Mouse (Mus musculus): ENCODE data around the gene Efemp2.

Efemp2 gene

DNA sequence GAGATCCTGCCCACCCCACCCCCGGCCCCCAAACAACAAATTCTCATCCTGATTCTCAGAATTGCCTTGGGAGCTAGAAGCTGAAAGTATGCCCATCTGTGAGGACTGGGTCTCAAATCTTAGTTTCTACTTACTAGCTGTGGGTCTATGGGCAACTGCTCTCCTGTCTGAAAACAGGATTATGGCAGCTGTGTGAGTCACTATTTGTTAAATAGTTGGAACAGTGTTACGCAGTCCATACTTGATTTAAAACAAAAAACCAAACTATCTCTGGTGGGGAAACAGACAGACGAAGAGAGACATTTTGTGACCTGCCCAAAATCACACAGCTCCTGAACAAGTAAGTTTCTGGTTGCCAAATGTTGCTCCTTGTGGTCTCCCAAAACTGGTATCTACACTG, 24.1 kb upstream of the Efemp2 start:
- no peak for DNase-seq (ENCODE audit: extremely low read depth, insufficient read length, low spot score)

DNA sequence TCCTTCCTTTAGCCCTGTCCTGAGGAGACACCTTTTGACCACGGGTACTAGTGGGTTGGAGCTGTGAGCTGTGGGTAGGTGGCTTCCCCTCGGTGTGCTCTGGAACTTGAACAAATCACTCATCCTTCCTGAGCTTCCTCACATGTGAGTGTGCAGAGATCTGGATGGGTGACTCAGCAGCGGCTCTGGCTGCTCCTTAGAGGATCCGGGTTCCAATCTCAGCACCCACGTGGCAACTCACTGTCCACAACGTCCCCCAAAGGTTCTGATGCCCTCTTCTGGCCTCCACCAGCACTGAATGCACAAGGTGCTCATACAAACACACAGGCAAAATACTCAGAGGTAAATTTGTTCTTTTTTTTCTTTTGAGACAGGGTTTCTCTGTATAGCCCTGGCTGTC, 22.0 kb upstream of the Efemp2 start:
- DNase-seq (ENCODE audit: extremely low read depth, insufficient read length, low spot score): peak; percentile 57

DNA sequence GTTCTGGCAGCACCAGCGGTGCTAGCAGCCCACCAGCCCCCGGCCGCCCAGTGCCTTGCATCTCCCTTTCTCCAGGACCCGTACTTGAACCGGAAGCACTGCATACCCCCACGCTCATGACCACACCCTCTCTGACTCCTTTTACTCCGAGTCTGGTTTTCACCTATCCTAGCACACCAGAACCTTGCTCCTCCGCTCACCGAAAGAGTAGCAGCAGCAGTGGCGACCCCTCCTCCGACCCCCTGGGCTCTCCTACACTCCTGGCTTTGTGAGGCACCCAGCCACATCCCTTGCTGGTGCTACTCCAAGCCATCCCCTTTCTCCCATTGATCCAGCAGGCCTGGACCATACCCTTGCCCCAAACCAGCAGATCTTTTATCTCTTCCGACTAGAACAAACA, 18.7 kb upstream of the Efemp2 start:
- DNase-seq (ENCODE audit: extremely low read depth, insufficient read length, low spot score): peak; percentile 47

DNA sequence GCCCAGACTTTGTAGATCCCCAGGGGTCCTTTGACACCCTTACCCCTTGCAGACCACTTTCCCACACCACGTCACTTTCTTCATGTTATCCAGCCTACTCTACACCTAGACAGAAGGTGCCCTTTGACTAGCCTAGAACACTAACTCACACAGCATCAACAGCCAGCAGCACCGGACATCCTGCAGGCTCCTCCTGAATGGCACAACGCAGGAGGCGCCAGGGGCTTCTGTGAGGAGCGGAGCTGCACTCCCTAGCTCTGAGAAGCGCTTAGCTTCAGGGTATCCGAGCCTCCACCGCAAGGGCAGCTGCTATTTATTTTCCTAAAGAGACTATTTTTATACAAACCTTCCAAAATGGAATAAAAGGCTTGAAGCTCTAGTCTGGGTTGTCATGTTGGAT, 18.2 kb upstream of the Efemp2 start:
- no peak for DNase-seq (ENCODE audit: extremely low read depth, insufficient read length, low spot score)

DNA sequence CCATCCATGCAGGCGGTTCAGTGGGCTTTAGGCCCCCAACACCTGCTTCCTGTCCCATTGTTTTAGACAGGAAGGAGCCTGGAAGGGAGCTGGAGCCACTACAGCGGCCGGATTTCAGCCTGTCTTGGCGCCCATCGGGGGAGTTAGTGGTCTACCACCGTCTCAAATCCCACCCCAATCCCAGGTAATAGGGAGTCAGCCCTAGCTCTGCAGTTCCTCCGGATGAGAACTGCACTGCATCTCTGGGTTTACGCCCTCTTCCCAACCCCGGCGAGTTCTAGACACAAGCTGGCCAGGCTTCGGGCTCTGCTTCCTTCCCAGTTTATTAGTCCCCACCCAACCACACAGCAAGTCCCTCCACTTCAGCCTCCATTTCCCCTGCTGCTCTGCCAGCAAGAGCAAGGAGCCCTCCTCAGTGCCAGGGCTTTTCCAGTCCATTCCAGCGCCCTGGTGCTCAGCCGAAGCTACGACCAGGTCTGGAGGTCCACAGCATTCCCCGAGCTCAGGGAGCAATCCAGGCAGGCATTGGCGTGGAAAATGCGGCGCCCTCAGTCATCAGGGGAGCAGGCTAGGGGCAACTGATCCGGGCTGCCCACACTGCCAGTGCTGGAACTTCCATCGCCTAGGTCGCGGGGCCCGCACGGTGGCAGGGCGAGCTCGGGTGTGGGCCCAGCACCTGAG, 17.4 kb upstream of the Efemp2 start:
- no peak for DNase-seq (ENCODE audit: extremely low read depth, insufficient read length, low spot score)

DNA sequence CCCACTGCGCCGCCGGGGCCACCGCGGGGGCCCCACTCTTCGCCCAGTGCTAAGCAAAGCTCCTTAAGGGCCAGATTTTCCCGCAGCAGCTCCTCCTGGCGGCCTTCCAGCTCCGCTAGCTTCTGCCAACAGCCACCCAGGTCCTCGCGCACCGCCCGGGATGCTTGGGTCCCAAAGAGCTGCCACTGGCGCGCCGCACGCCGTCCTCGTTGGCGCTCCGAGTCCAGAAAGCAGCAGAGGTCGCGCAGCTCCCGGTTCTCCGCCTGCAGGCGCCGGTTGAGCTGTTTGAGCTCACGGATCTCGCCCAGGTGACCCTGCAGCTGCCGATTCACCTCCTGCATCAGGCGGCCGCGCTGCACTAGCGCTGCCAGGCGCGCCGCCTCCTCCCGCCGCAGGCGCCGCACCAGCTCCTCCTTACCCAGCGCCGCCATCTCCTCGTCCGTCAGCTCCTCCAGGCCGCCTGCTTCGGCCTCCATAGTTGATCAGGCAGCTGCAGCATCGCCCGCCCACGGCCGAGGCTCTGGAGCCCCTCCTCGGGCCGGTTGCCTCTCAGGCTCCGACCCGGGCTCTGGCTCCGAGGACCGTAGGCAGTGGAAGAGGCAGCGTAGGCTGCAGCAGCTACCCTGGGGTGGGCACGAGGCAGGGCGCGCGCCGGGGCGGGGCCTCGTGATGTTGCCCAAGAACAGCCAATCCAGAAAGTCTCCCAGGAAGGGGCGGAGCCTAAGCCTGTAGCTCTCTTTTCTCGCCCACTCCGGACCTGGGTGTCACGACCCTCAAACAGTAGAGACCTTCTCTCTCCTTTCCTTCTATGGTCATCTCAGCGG, 16.6 kb upstream of the Efemp2 start:
- DNase-seq (ENCODE audit: extremely low read depth, insufficient read length, low spot score): peak; percentile 91

DNA sequence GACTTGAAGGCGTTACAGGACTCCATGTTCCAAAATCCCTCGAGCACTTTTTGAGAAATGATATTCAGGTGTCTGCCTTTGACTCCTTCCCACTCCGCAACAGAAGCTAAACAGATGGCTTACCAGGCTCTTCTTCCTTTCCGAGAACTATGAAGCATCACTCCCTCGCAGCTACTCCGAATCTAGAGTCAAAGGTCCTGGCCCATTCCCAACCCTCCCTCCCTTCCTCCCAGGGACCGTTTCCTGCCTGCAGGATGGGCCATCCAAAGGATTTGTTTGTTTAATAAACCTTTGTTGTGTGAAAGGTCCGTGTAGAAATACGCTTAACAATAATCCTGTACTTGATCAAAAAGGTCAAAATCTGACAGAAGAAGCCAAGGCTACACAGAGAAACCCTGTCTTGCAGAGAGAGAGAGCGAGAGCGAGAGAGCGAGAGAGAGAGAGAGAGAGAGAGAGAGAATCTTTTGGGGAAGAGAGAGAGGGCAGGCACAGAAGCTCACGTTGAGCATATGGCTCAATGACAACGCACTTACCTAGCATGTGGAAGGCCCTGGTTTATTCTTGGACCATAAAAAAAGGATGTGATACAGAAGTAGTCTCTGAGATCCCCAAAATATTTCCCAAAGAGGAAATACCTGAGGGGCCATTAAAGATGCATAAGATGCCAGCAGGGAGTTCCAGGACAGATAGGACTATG, 15.9 kb upstream of the Efemp2 start, which contains the start of gene Ccdc85b:
TSS of gene Ccdc85b (minus strand) at position 149 of the 697 bp plus-strand sequence.
- no peak for DNase-seq (ENCODE audit: extremely low read depth, insufficient read length, low spot score)

DNA sequence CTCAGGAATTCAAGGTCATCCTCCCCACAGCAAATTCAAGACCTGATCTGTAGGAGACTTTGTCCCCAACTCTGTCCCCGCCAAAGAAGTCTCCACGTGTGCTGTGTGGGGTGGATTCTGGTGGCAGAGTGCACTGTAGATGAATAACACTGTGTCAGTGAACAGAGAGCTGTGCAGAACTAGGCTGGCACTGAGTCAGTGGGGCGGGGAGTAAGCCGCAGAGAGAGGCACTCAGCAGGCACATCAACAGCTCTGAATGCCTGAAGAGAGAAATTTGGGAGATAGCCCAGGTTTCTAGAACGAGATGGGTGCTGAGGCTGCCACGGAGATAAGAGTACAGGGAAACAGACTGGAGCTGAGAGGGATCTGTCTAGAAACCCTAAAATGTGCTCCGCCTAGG, 14.7 kb upstream of the Efemp2 start:
- no peak for DNase-seq (ENCODE audit: extremely low read depth, insufficient read length, low spot score)

DNA sequence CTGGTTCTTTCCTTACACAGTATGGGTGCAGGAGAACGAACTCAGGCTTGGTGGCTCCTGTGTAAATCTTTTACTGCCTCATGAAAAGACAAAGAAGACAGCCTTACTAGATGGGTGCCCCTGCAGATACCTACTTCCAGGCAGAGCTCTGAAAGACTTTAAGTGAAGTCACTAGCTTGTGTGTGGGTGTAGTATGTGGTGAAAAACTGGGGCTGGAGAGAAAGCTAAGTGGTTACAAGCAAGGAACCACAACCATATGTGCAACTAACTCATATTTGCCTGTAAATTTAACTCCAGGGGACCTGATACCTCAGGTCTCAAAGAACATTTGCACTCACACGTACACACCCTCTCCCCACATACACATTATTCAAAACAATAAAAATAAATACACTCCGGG, 13.9 kb upstream of the Efemp2 start:
- no peak for DNase-seq (ENCODE audit: extremely low read depth, insufficient read length, low spot score)

DNA sequence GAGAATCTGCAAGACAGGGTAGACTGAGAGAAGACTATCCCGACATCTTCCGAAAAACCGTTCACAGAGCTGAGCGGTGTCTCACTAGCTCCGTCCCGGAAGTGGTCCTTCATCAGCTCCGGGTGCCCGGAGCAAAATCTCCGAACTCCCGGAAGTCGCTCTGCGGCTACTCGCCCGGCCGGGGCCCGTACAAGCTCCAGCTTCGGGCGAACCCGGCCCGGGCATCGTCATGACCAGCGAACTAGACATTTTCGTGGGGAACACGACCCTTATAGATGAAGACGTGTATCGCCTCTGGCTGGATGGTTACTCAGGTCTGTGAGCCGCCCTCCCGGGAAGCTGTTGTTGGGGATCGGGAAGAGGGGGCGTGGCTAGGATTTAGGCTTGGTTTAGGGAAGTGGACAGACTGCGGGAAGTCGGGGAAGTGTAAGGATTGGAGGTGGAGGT, 13.3 kb upstream of the Efemp2 start, which contains the start of gene Fibp:
TSS of gene Fibp (plus strand) at position 151 of the 447 bp plus-strand sequence.
- peak; percentile 91 for DNase-seq (ENCODE audit: extremely low read depth, insufficient read length, low spot score)

DNA sequence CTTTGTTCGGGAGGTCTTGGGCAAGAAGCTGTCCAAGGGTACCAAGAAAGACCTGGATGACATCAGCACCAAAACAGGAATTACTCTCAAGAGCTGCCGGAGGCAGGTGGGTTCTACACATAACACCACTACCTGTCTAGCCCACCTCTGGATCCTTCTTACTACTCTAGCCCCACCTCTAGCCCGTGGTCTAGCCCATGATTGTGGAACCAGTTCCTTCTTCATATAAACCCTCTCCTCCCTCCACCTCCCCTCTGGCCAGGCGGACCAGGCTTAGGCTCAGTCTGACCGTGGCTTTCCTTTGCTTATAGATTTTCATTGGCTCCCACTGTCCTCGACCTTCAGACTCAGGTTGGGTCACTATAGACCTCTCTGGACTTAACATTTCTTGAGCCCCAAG, 12.3 kb upstream of the Efemp2 start:
- DNase-seq (ENCODE audit: extremely low read depth, insufficient read length, low spot score): no peak

DNA sequence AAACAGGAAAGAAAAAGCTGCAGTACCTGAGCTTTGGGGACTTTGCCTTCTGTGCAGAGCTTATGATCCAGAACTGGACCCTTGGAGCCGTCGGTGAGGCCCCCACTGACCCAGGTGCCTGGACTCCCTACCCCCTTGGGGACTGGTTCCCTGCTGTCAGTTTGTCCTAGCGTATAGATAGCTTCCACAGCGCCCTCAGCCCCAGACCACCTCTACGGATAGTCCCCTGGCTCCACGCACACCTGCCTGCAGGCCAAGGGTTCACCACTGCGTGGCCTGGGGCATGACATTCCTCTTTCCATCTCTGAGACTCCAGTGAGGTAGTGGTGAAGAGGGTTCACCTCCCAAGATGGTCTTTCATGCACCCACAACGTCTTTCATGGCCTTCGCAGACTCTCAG, 10.5 kb upstream of the Efemp2 start:
- DNase-seq (ENCODE audit: extremely low read depth, insufficient read length, low spot score): no peak

DNA sequence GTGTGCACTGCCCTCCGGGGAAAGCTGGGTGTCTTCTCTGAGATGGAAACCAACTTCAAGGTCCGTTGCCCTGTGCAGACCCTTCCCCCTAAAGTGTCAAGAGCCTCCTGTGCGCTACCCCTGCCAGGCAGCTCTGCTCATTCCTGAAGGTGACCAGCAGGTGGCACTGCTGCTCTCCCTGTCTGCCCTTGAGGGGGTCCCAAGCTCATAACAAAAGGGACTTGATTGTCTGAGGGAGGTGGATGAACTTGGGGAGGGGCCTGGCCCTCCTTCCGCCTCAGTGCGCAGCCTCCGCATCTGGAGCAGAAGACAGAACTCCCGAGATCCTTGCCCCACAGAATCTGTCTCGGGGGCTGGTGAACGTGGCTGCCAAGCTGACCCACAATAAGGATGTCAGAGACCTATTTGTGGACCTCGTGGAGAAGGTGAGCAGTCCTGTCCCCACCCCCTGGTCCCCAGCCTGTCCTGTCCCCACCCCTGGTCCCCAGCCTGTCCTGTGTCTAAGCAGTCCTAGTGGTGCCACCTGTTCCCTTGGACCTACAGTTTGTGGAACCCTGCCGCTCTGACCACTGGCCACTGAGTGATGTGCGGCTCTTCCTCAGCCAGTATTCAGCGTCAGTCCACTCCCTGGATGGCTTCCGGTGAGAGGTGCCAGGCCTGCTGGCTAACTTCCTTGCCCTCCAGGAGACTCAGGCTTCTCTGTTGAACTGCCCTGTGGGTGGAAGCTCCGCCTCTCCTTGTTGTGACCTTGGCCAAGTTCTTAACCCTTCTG, 9.8 kb upstream of the Efemp2 start:
- DNase-seq (ENCODE audit: extremely low read depth, insufficient read length, low spot score): no peak

DNA sequence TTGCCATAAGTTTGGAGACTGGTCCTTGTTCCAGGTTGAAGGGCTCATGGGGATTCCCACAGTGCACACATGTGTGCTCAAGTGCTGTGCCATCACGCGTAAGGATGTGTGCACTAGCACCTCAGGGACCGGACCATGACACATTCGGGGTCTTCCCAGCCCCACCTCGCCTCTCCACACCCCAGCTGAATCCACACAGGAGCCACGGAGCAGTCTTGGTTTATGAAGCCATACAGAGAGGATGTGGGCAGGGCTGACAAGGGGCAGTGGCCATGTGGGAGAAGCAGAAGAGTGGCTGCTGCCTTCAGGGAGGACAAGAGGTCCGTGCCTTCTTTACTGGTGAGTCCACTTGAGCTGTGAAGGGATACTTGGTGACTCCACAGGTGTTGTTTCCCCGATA, 8.7 kb upstream of the Efemp2 start:
- DNase-seq (ENCODE audit: extremely low read depth, insufficient read length, low spot score): no peak

DNA sequence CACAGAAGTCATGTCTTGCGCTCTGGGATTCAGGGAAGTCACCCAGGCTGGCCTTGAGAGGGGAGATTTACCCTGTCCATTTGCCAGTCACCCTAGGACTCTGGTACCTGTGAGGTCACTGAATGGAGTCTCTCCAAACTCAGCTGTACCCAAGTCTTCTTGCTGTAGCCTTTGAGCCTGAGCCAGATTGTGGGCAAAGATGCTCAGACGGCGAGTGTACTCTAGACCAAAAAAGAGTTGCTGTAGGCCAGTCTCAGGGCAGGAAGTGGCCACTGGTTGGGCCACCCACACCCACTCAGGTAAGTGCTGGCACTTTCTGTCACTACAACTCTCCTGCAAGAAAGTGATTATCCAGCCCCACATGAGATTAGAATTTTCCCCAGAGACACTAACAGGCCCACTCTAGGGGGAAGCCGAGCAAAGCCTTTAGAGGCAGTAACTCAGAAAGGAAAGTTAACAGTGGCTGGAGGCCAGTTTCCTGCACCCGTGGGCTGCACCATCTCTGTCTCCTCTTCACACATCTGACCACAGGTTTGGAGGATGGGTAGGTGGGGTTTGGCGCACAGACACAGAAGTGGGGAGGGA, 6.7 kb upstream of the Efemp2 start:
- DNase-seq (ENCODE audit: extremely low read depth, insufficient read length, low spot score): no peak

DNA sequence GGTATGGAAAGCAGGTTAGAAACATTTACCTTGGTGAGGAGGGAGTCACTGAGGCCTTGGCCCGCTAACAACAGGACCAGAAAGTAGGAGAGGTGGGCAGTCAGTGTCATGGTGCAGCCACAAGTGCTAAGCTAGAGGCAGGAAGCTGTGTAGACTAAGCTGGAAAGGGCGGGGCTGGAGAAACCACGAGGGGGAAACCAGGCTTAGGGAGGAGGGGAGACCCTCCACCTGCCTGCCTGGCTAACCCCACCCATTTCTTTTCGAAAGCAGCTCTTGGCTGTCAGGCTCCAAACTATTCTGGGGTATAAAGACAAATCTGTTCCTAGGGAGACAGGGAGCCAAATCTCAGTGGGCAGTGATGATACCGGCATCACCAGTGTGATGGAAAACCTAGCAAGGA, 5.4 kb upstream of the Efemp2 start, which contains the start of gene Ctsw:
TSS of gene Ctsw (minus strand) at position 134 of the 400 bp plus-strand sequence.
- no peak for DNase-seq (ENCODE audit: extremely low read depth, insufficient read length, low spot score)

DNA sequence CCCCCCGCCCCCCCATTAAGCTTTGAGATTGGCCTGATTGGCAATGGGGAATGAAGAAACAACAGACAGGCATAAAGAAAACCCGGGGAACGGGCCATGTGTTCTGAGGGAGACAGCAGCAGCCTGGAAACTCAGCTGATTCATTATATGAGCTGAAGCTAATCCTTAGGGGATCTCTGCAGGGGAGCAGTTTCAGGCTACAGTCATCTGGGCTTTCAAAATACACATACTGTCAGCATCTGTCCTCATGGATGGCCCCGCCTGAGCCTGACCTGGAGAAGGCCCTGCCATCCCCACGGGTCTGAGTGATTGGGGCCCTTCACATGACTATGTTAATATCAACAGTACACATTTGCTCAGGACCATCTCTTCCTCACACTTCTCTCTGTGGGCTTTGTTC, 1.9 kb upstream of the Efemp2 start:
- DNase-seq (ENCODE audit: extremely low read depth, insufficient read length, low spot score): no peak

DNA sequence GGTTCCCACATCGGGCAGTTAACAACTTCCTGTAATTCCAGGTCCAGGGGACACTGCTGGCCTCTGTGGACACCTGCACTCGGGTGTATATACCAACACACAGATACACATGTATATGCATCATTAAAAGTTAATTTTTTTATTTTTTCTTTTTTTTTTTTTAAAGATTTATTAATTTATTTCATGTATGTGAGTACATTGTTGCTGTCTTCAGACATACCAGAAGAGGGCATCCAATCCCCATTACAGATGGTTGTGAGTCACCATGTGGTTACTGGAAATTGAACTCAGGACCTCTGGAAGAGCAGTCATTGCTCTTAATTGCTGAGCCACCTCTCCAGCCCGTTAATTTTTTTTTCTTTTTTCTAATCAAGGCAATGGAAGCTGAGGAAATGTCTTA, 897 bp upstream of the Efemp2 start:
- DNase-seq (ENCODE audit: extremely low read depth, insufficient read length, low spot score): no peak

DNA sequence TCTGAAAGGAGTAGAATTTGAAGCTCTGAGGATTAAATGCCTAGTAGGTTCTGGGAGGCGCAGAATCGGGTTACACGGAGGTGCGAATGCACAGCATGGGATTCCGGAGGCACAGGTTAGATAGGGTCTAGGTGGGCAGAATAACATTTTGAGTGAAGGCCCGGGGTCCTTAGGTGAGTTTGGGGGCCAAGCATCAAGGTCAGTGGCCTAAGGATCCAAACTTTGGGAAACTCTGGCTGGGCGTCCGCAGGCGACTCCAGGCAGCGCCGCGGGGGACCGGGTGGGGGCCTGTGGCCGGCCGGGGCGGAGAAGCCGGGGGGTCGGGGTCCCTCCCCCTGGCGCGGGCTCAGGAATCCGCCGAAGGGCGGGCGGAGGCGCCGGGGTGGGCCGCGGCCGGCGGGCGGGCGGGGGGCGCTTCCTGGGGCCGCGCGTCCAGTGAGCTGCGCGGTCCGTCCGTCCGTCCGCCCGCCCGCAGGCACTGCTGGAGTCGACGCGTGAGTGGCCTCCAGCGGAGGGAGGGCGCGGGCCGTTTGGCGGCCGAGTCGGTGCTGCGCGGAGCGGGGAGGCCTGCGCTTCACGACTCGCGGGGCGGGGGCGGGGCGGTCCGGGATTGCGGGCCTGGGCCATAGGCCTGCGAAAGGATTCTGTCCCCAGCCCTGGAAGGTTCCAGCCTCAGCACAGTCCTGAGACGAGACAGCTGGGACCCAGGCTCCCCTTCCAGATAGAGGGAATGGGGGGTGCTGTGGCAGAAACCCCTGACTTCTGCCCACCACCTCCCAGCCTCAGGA, 721 bp downstream of the Efemp2 start:
- peak; percentile 72 for DNase-seq (ENCODE audit: extremely low read depth, insufficient read length, low spot score)
